Mouse (Mus musculus) hindlimb bud, embryonic 11.5 days (tissue): ENCODE data around the gene Ablim2.

Experiments used
- DNase-seq: peaks from one replicate; pipeline ENCODE4 v3.0.0-alpha.2; 2012; ENCODE audit warnings: low read depth, low spot score; ENCODE audit errors: extremely low spot score

The Ablim2 gene

DNA sequence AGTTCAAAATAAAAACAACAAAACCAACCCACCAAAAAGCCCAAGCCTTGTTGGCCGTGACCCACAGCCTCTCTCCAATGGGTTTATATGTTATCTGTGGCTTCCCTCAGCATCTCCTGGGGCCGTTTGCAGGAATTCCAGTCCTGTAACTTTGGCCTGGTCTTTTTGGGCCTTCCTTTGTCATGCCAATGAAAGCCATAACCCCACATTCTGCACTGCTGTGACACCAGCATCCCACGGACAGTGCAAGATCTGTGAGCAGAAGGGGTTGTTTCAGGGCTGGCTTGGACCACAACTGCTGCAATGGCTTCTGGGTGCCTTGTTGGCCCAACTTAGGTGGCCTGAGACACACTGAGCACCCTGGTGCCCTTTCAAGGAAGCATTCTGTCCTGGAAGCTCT, 10.8 kb downstream of the Ablim2 start:
- DNase-seq, result no peak

GRCm38 (mm10) chr5:35768997-35769396, 11.3 kb downstream of the Ablim2 start:
- no peak for DNase-seq

DNA sequence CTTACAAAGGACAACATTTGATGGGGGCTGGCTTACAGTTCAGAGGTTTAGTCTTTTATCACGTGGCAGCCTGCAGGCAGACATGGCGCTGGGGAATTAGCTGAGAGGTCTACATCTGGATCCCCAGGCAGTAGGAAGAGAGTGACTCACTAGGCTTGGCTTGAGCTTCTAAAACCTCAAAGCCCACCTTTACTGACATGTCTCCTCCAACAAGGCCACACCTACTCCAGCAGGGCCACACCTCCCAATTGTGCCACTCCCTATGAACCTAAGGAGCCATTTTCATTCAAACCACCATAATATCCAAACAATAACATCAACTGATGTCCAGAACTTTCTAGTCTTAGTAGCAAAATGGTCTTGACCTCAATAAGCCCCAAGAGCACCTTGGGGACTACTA, 12.6 kb downstream of the Ablim2 start:
- no peak for DNase-seq

GRCm38 (mm10) chr5:35770891-35771663, 13.4 kb downstream of the Ablim2 start:
- DNase-seq, result no peak

- no peak for DNase-seq
Measured at GRCm38 (mm10) chr5:35773274-35774136, 15.8 kb downstream of the Ablim2 start.

- DNase-seq, result no peak
Measured at GRCm38 (mm10) chr5:35774137-35774424, 16.4 kb downstream of the Ablim2 start.

DNA sequence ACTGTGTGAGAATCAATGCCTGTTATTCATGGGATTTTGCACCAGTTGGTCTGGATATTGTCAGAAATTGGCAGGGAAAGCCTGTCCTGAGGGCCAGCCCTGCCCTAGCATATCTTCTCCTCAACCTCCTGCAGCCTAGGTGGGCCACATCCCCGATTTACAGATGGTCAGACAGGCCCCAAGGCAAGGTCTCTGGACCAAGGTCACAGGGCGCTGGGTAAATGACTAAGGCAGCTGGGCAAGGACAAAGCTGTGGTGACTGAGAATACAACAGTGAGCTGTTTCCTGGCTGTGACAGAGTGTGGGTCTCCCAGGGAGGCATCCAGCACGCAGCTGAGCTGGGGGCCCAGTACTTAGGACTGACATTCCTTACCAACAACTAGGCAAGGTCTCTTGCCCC, 23.4 kb downstream of the Ablim2 start:
- no peak for DNase-seq

- DNase-seq, result no peak
Measured at GRCm38 (mm10) chr5:35782648-35783180, 25.0 kb downstream of the Ablim2 start.

- DNase-seq, result no peak
Measured at GRCm38 (mm10) chr5:35785853-35786252, 28.2 kb downstream of the Ablim2 start.

GRCm38 (mm10) chr5:35787847-35788246, 30.2 kb downstream of the Ablim2 start:
- no peak for DNase-seq

GRCm38 (mm10) chr5:35788719-35789118, 31.0 kb downstream of the Ablim2 start:
- DNase-seq, result no peak

GRCm38 (mm10) chr5:35789697-35790096, 32.0 kb downstream of the Ablim2 start:
- DNase-seq, result no peak

GRCm38 (mm10) chr5:35790387-35791065, 32.8 kb downstream of the Ablim2 start:
- no peak for DNase-seq

- no peak for DNase-seq
Measured at GRCm38 (mm10) chr5:35793971-35794370, 36.3 kb downstream of the Ablim2 start.

GRCm38 (mm10) chr5:35794942-35795341, 37.3 kb downstream of the Ablim2 start:
- no peak for DNase-seq

DNA sequence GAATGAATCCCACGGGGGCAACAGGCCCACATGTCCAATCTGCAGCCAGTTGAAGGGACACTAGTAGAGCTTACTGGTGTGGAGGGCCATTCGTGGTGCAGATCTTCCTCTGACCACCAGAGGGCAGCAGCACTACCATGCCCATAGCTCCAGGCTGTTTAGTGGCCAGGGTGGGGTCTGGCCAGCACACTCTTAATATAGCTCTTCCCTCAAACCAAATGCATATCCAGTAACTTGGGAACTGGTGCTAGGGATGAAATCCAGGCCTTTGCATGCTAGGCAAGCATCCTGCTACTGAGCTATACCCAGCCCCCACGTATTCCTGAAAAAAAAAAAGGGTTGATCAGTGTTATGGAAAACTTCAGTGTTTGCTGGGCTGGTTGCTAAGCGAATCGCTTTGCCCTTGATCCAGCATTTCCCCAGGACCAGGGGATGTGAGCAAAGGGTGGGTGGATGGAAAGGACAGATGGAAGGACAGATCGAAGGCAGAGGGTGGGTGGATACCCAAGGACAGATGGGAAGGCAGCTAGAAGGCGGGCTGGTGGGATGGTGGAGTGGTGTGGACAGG, 37.9 kb downstream of the Ablim2 start:
- peak; percentile 42 for DNase-seq

- no peak for DNase-seq
Measured at GRCm38 (mm10) chr5:35796136-35796535, 38.5 kb downstream of the Ablim2 start.

DNA sequence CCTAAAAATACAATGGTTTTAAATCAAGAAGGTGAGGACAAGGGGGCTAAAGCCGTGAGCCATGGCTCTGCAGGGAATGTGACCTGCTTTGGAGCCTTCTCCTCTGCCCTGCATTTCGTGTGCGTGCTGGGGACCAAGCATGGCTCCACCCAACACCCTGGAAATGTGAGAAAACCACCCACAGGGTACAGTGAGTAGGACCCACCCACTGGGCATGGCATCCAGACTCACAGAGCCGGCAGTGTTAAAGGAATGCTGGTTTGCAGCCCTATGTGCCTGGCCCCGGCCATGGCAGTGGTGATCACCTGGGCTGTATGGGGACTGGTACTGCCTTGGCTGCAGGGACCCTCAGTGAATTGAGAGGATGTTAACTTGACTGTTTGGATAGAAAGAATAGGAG, 41.4 kb downstream of the Ablim2 start:
- DNase-seq, result no peak

GRCm38 (mm10) chr5:35803416-35803815, 45.7 kb downstream of the Ablim2 start:
- DNase-seq, result no peak

DNA sequence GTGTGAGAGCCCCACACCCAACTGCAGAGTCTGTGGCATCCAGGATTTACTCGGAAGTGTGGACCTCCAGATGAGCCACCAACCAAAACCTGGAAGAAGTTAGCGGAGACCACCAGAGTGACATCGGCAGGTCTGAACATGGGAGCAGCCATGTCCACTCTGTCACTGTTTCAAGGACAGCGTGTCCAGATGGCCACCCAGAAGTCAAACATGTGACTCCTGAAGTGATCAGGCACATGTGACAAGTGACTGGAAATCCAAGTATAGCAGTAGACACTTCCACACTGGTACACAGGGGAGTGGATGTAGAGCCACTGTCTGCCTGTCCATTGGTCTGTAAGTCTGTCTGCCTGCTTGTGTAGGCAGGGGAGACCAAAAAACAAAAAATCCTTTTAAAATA, 47.0 kb downstream of the Ablim2 start:
- no peak for DNase-seq

GRCm38 (mm10) chr5:35805209-35805608, 47.5 kb downstream of the Ablim2 start:
- DNase-seq, result no peak
